Mouse (Mus musculus): ENCODE results near the gene BC030500. TPM values are rescaled to one million over a fixed set of nuclear protein-coding genes. Genes with fewer than 3 reads are reported as not detected.

BC030500 gene
- total RNA-seq (2021), result 10 to 100 TPM in 1 of 2 experiments, 1 to 10 TPM in 1; 8.4 to 11.2 TPM
- long read RNA-seq, experiment 1, partial matches to known transcripts, result 1 of 6 reads
- long read RNA-seq, experiment 1, other reads (novel, unspliced or antisense), result 5 of 6 reads
- long read RNA-seq, experiment 2, partial matches to known transcripts, result 0 of 11 reads
- long read RNA-seq, experiment 2, other reads (novel, unspliced or antisense), result 11 of 11 reads

GRCm38 (mm10) chr8:58911677-58912076 is at the start of gene BC030500:
Gene BC030500 (plus strand): TSS chr8:58911755.
- peak within 1 kb of the TSS; percentile 71 for H3K4me3 ChIP-seq
- no peak for TF ChIP-seq CTCF (IDR thresholded peaks at IDR 0.05)
- H3K27ac ChIP-seq, result peak within 1 kb of the TSS; percentile 60
- intact Hi-C loops (cut with DNase I), result loop anchor here (5.0 kb wide), 1 partner anchor 344 kb away; no protein-coding TSS in a partner anchor
- DNase-seq (ENCODE audit: extremely low spot score in 1 of 2, low spot score in 2 of 2), result no peak

GRCm38 (mm10) chr8:58886405-58886804 is 25.1 kb upstream of the BC030500 start:
- Histone ChIP-seq H3K27ac (no peak overlapping the region), H3K4me3 (no peak overlapping the region)
- intact Hi-C loops (cut with DNase I), result loop anchor here (2.0 kb wide), 1 partner anchor 1580 kb away; no protein-coding TSS in a partner anchor
- no peak for DNase-seq (ENCODE audit: extremely low spot score in 1 of 2, low spot score in 2 of 2)
- TF ChIP-seq CTCF (IDR thresholded peaks at IDR 0.05), result peak; percentile 55

GRCm38 (mm10) chr8:58890591-58890990 is 21.0 kb upstream of the BC030500 start:
- no peak for DNase-seq (ENCODE audit: extremely low spot score in 1 of 2, low spot score in 2 of 2)

GRCm38 (mm10) chr8:58895960-58896359 is 15.6 kb upstream of the BC030500 start:
- no peak overlapping the region for H3K27ac ChIP-seq
- intact Hi-C loops (cut with DNase I), result no loop called here
- H3K4me3 ChIP-seq, result no peak overlapping the region
- DNase-seq (ENCODE audit: extremely low spot score in 1 of 2, low spot score in 2 of 2), result no peak
- TF ChIP-seq CTCF (IDR thresholded peaks at IDR 0.05), result no peak

More at GRCm38 (mm10) chr8:58890591-58890990, 21.0 kb upstream of the BC030500 start:
- H3K27ac ChIP-seq, result no peak overlapping the region
- intact Hi-C loops (cut with DNase I), result no loop called here
- H3K4me3 ChIP-seq, result no peak overlapping the region
- TF ChIP-seq CTCF (IDR thresholded peaks at IDR 0.05), result no peak

- Histone ChIP-seq H3K4me3 (no peak overlapping the region), H3K27ac (no peak overlapping the region)
- intact Hi-C loops (cut with DNase I), result no loop called here
- DNase-seq (ENCODE audit: extremely low spot score in 1 of 2, low spot score in 2 of 2), result no peak
- no peak for TF ChIP-seq CTCF (IDR thresholded peaks at IDR 0.05)
These were observed 7.1 kb upstream of the BC030500 start for GRCm38 (mm10) chr8:58904465-58904864.

GRCm38 (mm10) chr8:58912196-58912839 is 763 bp downstream of the BC030500 start, which contains the start of gene Galntl6:
Gene Galntl6 (minus strand): TSS chr8:58912640.
- peak; percentile 60 to 62 for DNase-seq (ENCODE audit: extremely low spot score in 1 of 2, low spot score in 2 of 2)
- Histone ChIP-seq H3K4me3 (peak within 1 kb of the TSS; percentile 71), H3K27ac (peak within 1 kb of the TSS; percentile 60)
- intact Hi-C loops (cut with DNase I), result loop anchor here (5.0 kb wide), 1 partner anchor 345 kb away; no protein-coding TSS in a partner anchor
- no peak for TF ChIP-seq CTCF (IDR thresholded peaks at IDR 0.05)

GRCm38 (mm10) chr8:58912840-58913639 is 1.5 kb downstream of the BC030500 start:
- no peak for TF ChIP-seq CTCF (IDR thresholded peaks at IDR 0.05)
- DNase-seq (ENCODE audit: extremely low spot score in 1 of 2, low spot score in 2 of 2), result peak; percentile 23 to 38
- Histone ChIP-seq H3K4me3 (peak overlapping the region; percentile 71), H3K27ac (peak overlapping the region; percentile 60)
- intact Hi-C loops (cut with DNase I), result loop anchor here (5.0 kb wide), 1 partner anchor 346 kb away; no protein-coding TSS in a partner anchor

- no peak for TF ChIP-seq CTCF (IDR thresholded peaks at IDR 0.05)
- no peak for DNase-seq (ENCODE audit: extremely low spot score in 1 of 2, low spot score in 2 of 2)
- H3K27ac ChIP-seq, result no peak overlapping the region
- intact Hi-C loops (cut with DNase I), result loop anchor here (5.0 kb wide), 1 partner anchor 346 kb away; no protein-coding TSS in a partner anchor
- peak overlapping the region; percentile 71 for H3K4me3 ChIP-seq
These were observed 2.0 kb downstream of the BC030500 start for GRCm38 (mm10) chr8:58913640-58913968.

- no peak for TF ChIP-seq CTCF (IDR thresholded peaks at IDR 0.05)
- no peak for DNase-seq (ENCODE audit: extremely low spot score in 1 of 2, low spot score in 2 of 2)
- intact Hi-C loops (cut with DNase I), result no loop called here
- Histone ChIP-seq H3K27ac (no peak overlapping the region), H3K4me3 (no peak overlapping the region)
These were observed 3.6 kb downstream of the BC030500 start for GRCm38 (mm10) chr8:58915142-58915541.

GRCm38 (mm10) chr8:58931066-58931465 is 19.5 kb downstream of the BC030500 start:
- Histone ChIP-seq H3K27ac (no peak overlapping the region), H3K4me3 (no peak overlapping the region)
- TF ChIP-seq CTCF (IDR thresholded peaks at IDR 0.05), result peak; percentile 52
- no peak for DNase-seq (ENCODE audit: extremely low spot score in 1 of 2, low spot score in 2 of 2)
- intact Hi-C loops (cut with DNase I), result loop anchor here (10.0 kb wide), 1 partner anchor 1514 kb away; no protein-coding TSS in a partner anchor

GRCm38 (mm10) chr8:58943773-58944172 is 32.2 kb downstream of the BC030500 start:
- no peak for DNase-seq (ENCODE audit: extremely low spot score in 1 of 2, low spot score in 2 of 2)
- intact Hi-C loops (cut with DNase I), result no loop called here

More at GRCm38 (mm10) chr8:58943773-58944172, 32.2 kb downstream of the BC030500 start:
- no peak overlapping the region for H3K27ac ChIP-seq
- no peak overlapping the region for H3K4me3 ChIP-seq
- no peak for TF ChIP-seq CTCF (IDR thresholded peaks at IDR 0.05)
